Mouse (Mus musculus): ENCODE results near the gene Sfi1.
"Not testable (repeated sequence)": the region's sequence is repeated elsewhere in the genome, so short reads cannot be mapped to it uniquely, and the experiment has no call there.

Gene Sfi1

GRCm38 (mm10) chr11:3101875-3102494 is 91.3 kb downstream of the Sfi1 start:
- no peak for DNase-seq

DNA sequence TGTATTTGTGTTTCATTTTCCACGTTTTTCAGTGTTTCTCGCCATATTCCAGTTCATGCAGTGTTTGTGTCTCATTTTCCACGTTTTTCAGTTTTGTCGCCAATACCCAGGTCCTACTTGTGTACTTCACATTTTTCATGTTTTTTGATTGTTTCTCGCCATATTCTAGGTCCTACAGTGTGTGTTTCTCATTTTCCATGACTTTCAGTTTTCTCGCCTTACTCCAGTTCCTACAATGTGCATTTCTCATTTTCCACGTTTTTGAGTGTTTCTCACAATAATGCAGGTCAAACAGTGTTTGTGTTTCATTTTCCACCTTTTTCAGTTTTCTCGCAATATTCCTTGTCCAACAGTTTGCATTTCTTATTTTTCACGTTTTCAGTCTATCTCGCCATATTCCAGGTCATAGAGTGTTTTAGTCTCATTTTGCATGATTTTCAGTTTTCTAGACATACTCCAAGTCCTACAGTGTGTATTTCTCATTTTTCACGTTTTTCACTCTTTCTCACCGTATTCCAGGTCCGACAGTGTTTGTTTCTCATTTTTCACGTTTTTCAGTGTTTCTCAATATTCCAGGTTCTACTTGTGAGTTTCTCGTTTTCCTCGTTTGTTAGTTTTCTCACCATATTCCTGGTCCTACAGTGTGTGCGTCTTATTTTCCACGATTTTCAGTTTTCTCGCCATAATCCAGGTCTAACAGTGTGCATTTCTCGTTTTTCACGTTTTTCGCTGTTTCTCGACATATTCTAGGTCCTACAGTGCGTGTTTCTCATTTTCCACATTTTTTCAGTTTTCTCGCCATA is 92.0 kb downstream of the Sfi1 start:
- no peak for DNase-seq

GRCm38 (mm10) chr11:3100066-3100645 is 93.1 kb downstream of the Sfi1 start:
- DNase-seq, result not testable (repeated sequence)
